Mouse (Mus musculus): ENCODE measurements around the gene Calr3. TPM values are rescaled to one million over a fixed set of nuclear protein-coding genes. Genes with fewer than 3 reads are reported as not detected.
A peak's percentile ranks its signal among the peaks of the same experiment; 100 is the strongest.

Gene Calr3
- polyA plus RNA-seq (2015; fragmentation: Nextera tagmentation; extraction: Ambion mirVana): 0.63 and 1.3 TPM in 2 replicates

- ATAC-seq (ENCODE audit: low read depth): peak; percentile 98
- Histone ChIP-seq H3K27me3 (no peaks in the 10 kb centered on the region), H3K4me2 (peak within 1 kb of the TSS; percentile 69), H3K9ac (peak within 1 kb of the TSS; percentile 75), H3K4me3 (peak within 1 kb of the TSS; percentile 49), H3K4me1 (replicated peaks) (peaks cover 33% of the 10 kb centered on the region), H3K9me3 (no peaks in the 10 kb centered on the region), H3K27ac (replicated peaks) (peak within 1 kb of the TSS; percentile 68; the same call in 1 of the 2 replicates), H3K36me3 (peaks cover 15% of the 10 kb centered on the region; the same call in 1 of the 2 replicates)
- 5% methylated on average over 34 of the region's 34 CpGs for WGBS
These were observed at the start of gene Calr3, which contains the start of gene 1700030K09Rik for GRCm38 (mm10) chr8:72443338-72443993. Gene Calr3 (minus strand): TSS chr8:72443870. Gene 1700030K09Rik (plus strand): TSS chr8:72443880.

GRCm38 (mm10) chr8:72493381-72493780 is 49.7 kb upstream of the Calr3 start:
- Histone ChIP-seq H3K36me3 (peaks cover 30% of the 10 kb centered on the region), H3K4me1 (replicated peaks) (peaks cover 40% of the 10 kb centered on the region), H3K27me3 (no peaks in the 10 kb centered on the region), H3K9ac (peak overlapping the region; percentile 80), H3K9me3 (no peaks in the 10 kb centered on the region), H3K4me2 (peak overlapping the region; percentile 80), H3K4me3 (peak overlapping the region; percentile 91), H3K27ac (replicated peaks) (peak overlapping the region; percentile 81)
- no peak for ATAC-seq (ENCODE audit: low read depth)
- WGBS: 13% methylated on average over 8 of the region's 8 CpGs

GRCm38 (mm10) chr8:72492622-72493081 is 49.0 kb upstream of the Calr3 start:
- under 1% methylated on average over 56 of the region's 56 CpGs for WGBS
- ATAC-seq (ENCODE audit: low read depth): peak; percentile 97
- Histone ChIP-seq H3K4me1 (replicated peaks) (peaks cover 40% of the 10 kb centered on the region), H3K4me2 (peak overlapping the region; percentile 80), H3K27me3 (no peaks in the 10 kb centered on the region), H3K4me3 (peak overlapping the region; percentile 91), H3K27ac (replicated peaks) (peak overlapping the region; percentile 81), H3K9ac (peak overlapping the region; percentile 88), H3K36me3 (peaks cover 38% of the 10 kb centered on the region), H3K9me3 (no peaks in the 10 kb centered on the region)

GRCm38 (mm10) chr8:72491680-72492621 is 48.3 kb upstream of the Calr3 start, which contains the start of gene Slc35e1:
Gene Slc35e1 (minus strand): TSS chr8:72492614.
- Histone ChIP-seq H3K9me3 (no peaks in the 10 kb centered on the region), H3K27me3 (no peaks in the 10 kb centered on the region), H3K27ac (replicated peaks) (peak within 1 kb of the TSS; percentile 81), H3K36me3 (peaks cover 45% of the 10 kb centered on the region), H3K9ac (peak within 1 kb of the TSS; percentile 88), H3K4me2 (peak within 1 kb of the TSS; percentile 80), H3K4me3 (peak within 1 kb of the TSS; percentile 91), H3K4me1 (replicated peaks) (peaks cover 40% of the 10 kb centered on the region)
- ATAC-seq (ENCODE audit: low read depth): peak; percentile 78
- under 1% methylated on average over 79 of the region's 98 CpGs for WGBS

- 83% methylated on average over 2 of the region's 2 CpGs for WGBS
- H3K9ac ChIP-seq: peak overlapping the region; percentile 88
- H3K27me3 ChIP-seq: no peaks in the 10 kb centered on the region
- ATAC-seq (ENCODE audit: low read depth): no peak
- peak overlapping the region; percentile 80 for H3K4me2 ChIP-seq
- H3K36me3 ChIP-seq: peaks cover 45% of the 10 kb centered on the region
- H3K27ac ChIP-seq (replicated peaks): no peak overlapping the region
- H3K9me3 ChIP-seq: no peaks in the 10 kb centered on the region
- H3K4me3 ChIP-seq: peak overlapping the region; percentile 91
- peaks cover 40% of the 10 kb centered on the region for H3K4me1 ChIP-seq (replicated peaks)
These were observed 47.3 kb upstream of the Calr3 start for GRCm38 (mm10) chr8:72491017-72491416.

GRCm38 (mm10) chr8:72487014-72487413 is 43.3 kb upstream of the Calr3 start:
- Histone ChIP-seq H3K9me3 (no peaks in the 10 kb centered on the region), H3K9ac (no peak overlapping the region), H3K27me3 (no peaks in the 10 kb centered on the region), H3K4me2 (no peak overlapping the region), H3K27ac (replicated peaks) (no peak overlapping the region), H3K4me1 (replicated peaks) (peaks cover 17% of the 10 kb centered on the region), H3K36me3 (peaks cover 52% of the 10 kb centered on the region), H3K4me3 (no peak overlapping the region)
- no peak for ATAC-seq (ENCODE audit: low read depth)

- no peak overlapping the region for H3K4me3 ChIP-seq
- peaks cover 64% of the 10 kb centered on the region for H3K36me3 ChIP-seq
- H3K9ac ChIP-seq: no peak overlapping the region
These were observed 42.0 kb upstream of the Calr3 start for GRCm38 (mm10) chr8:72485456-72486199.

GRCm38 (mm10) chr8:72474826-72475546 is 31.3 kb upstream of the Calr3 start, which contains the start of gene Cherp:
Gene Cherp (minus strand): TSS chr8:72475226.
- H3K9ac ChIP-seq: peak within 1 kb of the TSS; percentile 92
- WGBS: under 1% methylated on average over 80 of the region's 80 CpGs

More at GRCm38 (mm10) chr8:72485456-72486199, 42.0 kb upstream of the Calr3 start:
- Histone ChIP-seq H3K27me3 (no peaks in the 10 kb centered on the region), H3K27ac (replicated peaks) (no peak overlapping the region), H3K9me3 (no peaks in the 10 kb centered on the region), H3K4me2 (no peak overlapping the region), H3K4me1 (replicated peaks) (peaks cover 4% of the 10 kb centered on the region)
- no peak for ATAC-seq (ENCODE audit: low read depth)
- 84% methylated on average over 6 of the region's 6 CpGs for WGBS

GRCm38 (mm10) chr8:72470684-72471083 is 27.0 kb upstream of the Calr3 start:
- no peak for ATAC-seq (ENCODE audit: low read depth)
- no peak overlapping the region for H3K4me3 ChIP-seq
- no peak overlapping the region for H3K4me2 ChIP-seq
- H3K9me3 ChIP-seq: no peaks in the 10 kb centered on the region
- H3K9ac ChIP-seq: no peak overlapping the region
- H3K4me1 ChIP-seq (replicated peaks): peaks cover 16% of the 10 kb centered on the region
- WGBS: 97% methylated on average over 7 of the region's 7 CpGs
- H3K27ac ChIP-seq (replicated peaks): no peak overlapping the region
- H3K27me3 ChIP-seq: no peaks in the 10 kb centered on the region
- peaks cover 75% of the 10 kb centered on the region for H3K36me3 ChIP-seq

More at GRCm38 (mm10) chr8:72474826-72475546, 31.3 kb upstream of the Calr3 start, which contains the start of gene Cherp:
- Histone ChIP-seq H3K9me3 (no peaks in the 10 kb centered on the region), H3K4me3 (peak within 1 kb of the TSS; percentile 91), H3K4me2 (peak within 1 kb of the TSS; percentile 100), H3K4me1 (replicated peaks) (peaks cover 30% of the 10 kb centered on the region), H3K27me3 (no peaks in the 10 kb centered on the region), H3K27ac (replicated peaks) (peak within 1 kb of the TSS; percentile 91), H3K36me3 (peaks cover 32% of the 10 kb centered on the region)
- ATAC-seq (ENCODE audit: low read depth): peak; percentile 98

GRCm38 (mm10) chr8:72469984-72470383 is 26.3 kb upstream of the Calr3 start:
- Histone ChIP-seq H3K27me3 (no peaks in the 10 kb centered on the region), H3K9me3 (no peaks in the 10 kb centered on the region), H3K4me3 (no peak overlapping the region), H3K36me3 (peaks cover 82% of the 10 kb centered on the region), H3K4me2 (no peak overlapping the region), H3K9ac (no peak overlapping the region), H3K4me1 (replicated peaks) (peaks cover 14% of the 10 kb centered on the region), H3K27ac (replicated peaks) (no peak overlapping the region)
- no peak for ATAC-seq (ENCODE audit: low read depth)
- 96% methylated on average over 8 of the region's 8 CpGs for WGBS

GRCm38 (mm10) chr8:72469243-72469642 is 25.6 kb upstream of the Calr3 start:
- WGBS: 93% methylated on average over 2 of the region's 2 CpGs
- Histone ChIP-seq H3K36me3 (peaks cover 90% of the 10 kb centered on the region), H3K4me3 (no peak overlapping the region), H3K27ac (replicated peaks) (no peak overlapping the region), H3K4me2 (no peak overlapping the region), H3K27me3 (no peaks in the 10 kb centered on the region), H3K9me3 (no peaks in the 10 kb centered on the region), H3K4me1 (replicated peaks) (peaks cover 12% of the 10 kb centered on the region), H3K9ac (no peak overlapping the region)
- no peak for ATAC-seq (ENCODE audit: low read depth)
